Mouse (Mus musculus) neural tube, embryonic 14.5 days (tissue): ENCODE data around the gene Grifin. TPM values are rescaled to one million over a fixed set of nuclear protein-coding genes. Genes with fewer than 3 reads are reported as not detected.

Experiments
- ATAC-seq: fragments of 200-750 bp; cut with Nextera tagmentation; 2 replicates; pipeline ENCODE4 v1.8.0; 2017; ENCODE audit warnings: low read depth, mild to moderate bottlenecking, moderate TSS enrichment, moderate library complexity
- H3K27ac ChIP-seq: fragments of 300-500 bp; sonication (generic); 2 replicates; pipeline ENCODE4 v1.5.1; 2014; ENCODE audit warnings: low read depth, mild to moderate bottlenecking, control low read depth, low read length, moderate library complexity, mixed read lengths
- H3K27me3 ChIP-seq: fragments of 300-500 bp; sonication (generic); 2 replicates; pipeline ENCODE4 v1.6.1; 2014; ENCODE audit warnings: low read length; ENCODE audit not compliant: control insufficient read depth, insufficient read depth
- H3K36me3 ChIP-seq: fragments of 300-500 bp; sonication (generic); 2 replicates; pipeline ENCODE4 v1.6.1; 2014; ENCODE audit warnings: low read length, mixed read lengths; ENCODE audit not compliant: control insufficient read depth, insufficient read depth
- H3K4me1 ChIP-seq: fragments of 300-500 bp; sonication (generic); 2 replicates; pipeline ENCODE4 v1.6.1; 2014; ENCODE audit warnings: low read length; ENCODE audit not compliant: control insufficient read depth, insufficient read depth
- H3K4me2 ChIP-seq: fragments of 300-500 bp; sonication (generic); 2 replicates; pipeline ENCODE4 v1.6.1; 2014; ENCODE audit warnings: mild to moderate bottlenecking, low read depth, low read length, control low read depth
- H3K4me3 ChIP-seq: fragments of 300-500 bp; sonication (generic); 2 replicates; pipeline ENCODE4 v1.5.1; 2014; ENCODE audit warnings: low read depth, low read length, control low read depth, mixed read lengths
- H3K9ac ChIP-seq: fragments of 300-500 bp; sonication (generic); replicated peaks from 2 replicates; pipeline ENCODE4 v1.6.1; 2014; ENCODE audit warnings: low read depth, mild to moderate bottlenecking, control low read depth, low read length, mixed read lengths
- H3K9me3 ChIP-seq: fragments of 300-500 bp; sonication (generic); 2 replicates; pipeline ENCODE4 v1.6.1; 2016; ENCODE audit warnings: low read length; ENCODE audit not compliant: control insufficient read depth
- WGBS: fragments of 180-500 bp; shearing (Covaris S2); extraction: QIAGEN DNeasy Blood & Tissue Kit; methylation state at CpG from one replicate; pipeline ENCODE4 v1.1.7; 2014; 5-methylcytosine and 5-hydroxymethylcytosine counted together
- polyA plus RNA-seq: library from polyadenylated mRNA; unstranded; fragments of >200 nt; fragmentation: Nextera tagmentation; extraction: Ambion mirVana; gene quantifications from 2 replicates; pipeline ENCODE4 v1.2.1, GENCODE M21; 2014

Grifin gene
- not detected in 2 replicates for polyA plus RNA-seq

DNA sequence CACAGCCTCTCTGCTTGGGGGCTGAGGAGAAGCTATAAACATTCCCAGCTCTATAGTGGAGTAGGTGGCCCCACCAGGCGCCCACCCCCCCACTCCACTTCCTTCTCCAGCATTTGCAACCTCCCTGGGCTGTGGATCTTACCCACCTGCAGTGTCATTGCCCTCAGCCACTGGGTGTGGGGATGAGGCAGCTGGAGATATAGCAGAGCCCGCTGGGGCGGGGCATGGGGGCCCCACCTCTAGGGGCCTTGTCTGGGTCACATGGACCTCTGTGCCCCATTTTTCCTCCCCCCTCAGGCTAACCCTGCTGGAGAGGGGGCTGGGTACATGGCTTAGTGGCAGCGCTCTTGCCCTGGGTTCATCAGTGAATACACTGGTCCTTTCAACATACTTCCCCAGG is at the start of gene Grifin:
TSS of gene Grifin (minus strand) at position 176 of the 400 bp plus-strand sequence.
- ATAC-seq = no peak
- H3K9me3 ChIP-seq = no peaks in the 10 kb centered on the region
- no peaks in the 10 kb centered on the region for H3K27me3 ChIP-seq
- H3K4me3 ChIP-seq = no peak within 1 kb of the TSS
- 67% methylated on average over 4 of the region's 4 CpGs for WGBS
- H3K9ac ChIP-seq = no peak within 1 kb of the TSS
- H3K36me3 ChIP-seq = no peaks in the 10 kb centered on the region
- H3K4me1 ChIP-seq = peaks cover 3% of the 10 kb centered on the region; the same call in 1 of the 2 replicates
- H3K27ac ChIP-seq = no peak within 1 kb of the TSS; the same call in 1 of the 2 replicates
- no peak within 1 kb of the TSS for H3K4me2 ChIP-seq

DNA sequence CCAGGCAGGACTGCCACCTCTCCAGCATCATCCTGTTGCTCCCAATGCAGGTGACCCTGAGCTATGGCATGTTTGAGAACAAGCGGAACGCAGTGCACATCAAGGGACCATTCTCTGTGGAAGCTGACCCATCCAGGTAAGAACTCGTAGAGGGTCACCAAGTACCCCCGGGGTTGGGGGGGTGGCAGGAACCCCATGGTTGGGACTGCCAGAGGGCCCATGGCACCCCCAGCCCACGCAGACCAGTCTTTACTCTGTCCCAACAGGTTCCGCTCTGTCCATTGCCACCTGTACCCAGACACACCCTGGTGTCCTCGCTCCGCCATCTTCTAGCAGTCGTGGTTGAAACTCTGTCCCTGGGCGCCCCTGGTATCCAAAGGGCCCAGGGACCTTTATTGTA is 49.3 kb upstream of the Grifin start:
- H3K9me3 ChIP-seq = no peaks in the 10 kb centered on the region
- H3K4me3 ChIP-seq = no peak overlapping the region
- H3K4me2 ChIP-seq = no peak overlapping the region
- WGBS = 97% methylated on average over 10 of the region's 10 CpGs
- H3K27me3 ChIP-seq = no peaks in the 10 kb centered on the region
- no peak for ATAC-seq
- peaks cover 24% of the 10 kb centered on the region for H3K4me1 ChIP-seq
- peaks cover 9% of the 10 kb centered on the region for H3K36me3 ChIP-seq
- no peak overlapping the region for H3K27ac ChIP-seq
- no peak overlapping the region for H3K9ac ChIP-seq

DNA sequence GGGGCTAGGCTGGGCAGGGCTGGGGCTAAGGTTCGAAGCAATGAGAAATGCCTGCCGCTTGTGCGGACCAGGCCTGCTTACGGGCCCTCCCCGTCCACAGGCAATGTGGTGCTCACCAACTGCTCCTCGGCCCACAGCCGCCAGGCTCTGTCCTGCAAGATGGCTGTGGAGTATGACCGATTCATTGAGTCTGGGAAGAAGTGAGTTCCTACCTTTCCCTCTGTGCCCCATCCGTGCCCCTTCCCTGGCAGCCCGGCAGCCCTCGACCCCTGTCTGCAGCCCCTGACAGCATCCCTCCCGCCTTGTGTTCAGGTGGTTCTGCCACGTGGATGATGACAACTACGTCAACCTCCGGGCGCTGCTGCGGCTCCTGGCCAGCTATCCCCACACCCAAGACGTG is 47.3 kb upstream of the Grifin start:
- H3K36me3 ChIP-seq = peaks cover 9% of the 10 kb centered on the region
- 0 out of 2 replicates have a peak overlapping the region, but pooled peaks have one; percentile 53 for H3K9ac ChIP-seq
- H3K4me3 ChIP-seq = peak overlapping the region; percentile 10; the same call in 1 of the 2 replicates
- no peaks in the 10 kb centered on the region for H3K9me3 ChIP-seq
- H3K27me3 ChIP-seq = no peaks in the 10 kb centered on the region; the same call in 1 of the 2 replicates
- WGBS = 19% methylated on average over 18 of the region's 18 CpGs
- no peak overlapping the region for H3K27ac ChIP-seq
- peaks cover 29% of the 10 kb centered on the region for H3K4me1 ChIP-seq
- no peak for ATAC-seq
- H3K4me2 ChIP-seq = peak overlapping the region; percentile 85

DNA sequence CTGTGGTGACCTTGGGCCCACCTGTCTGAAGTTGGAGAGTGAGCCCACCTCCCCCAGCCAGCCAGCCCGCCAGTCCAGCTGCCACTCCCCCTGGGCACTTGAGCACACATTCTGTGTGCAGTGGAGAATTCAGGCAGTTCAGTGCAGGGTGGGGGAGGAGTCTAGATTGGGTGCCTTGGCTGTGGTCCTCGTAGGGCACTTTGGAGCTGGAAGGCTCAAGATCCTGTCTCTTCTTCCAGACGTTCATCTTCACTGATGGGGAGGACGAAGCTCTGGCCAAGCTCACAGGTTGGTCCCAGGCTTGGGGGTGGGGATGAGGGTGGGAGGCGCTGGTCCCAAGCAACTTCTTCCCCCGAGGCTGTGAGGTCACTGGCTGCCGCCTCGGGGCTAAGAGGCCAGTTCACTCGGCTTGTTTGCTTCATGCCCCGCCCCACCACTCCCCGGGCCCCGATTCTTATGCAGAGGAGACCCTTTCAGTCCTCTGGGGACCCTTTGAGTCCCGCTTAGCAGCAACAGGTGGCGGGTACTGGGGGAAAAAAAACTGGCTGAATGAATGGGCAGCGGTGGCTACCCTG is 46.8 kb upstream of the Grifin start:
- Histone ChIP-seq H3K27me3 (no peaks in the 10 kb centered on the region; the same call in 1 of the 2 replicates), H3K27ac (peak overlapping the region; percentile 86), H3K4me1 (peaks cover 34% of the 10 kb centered on the region), H3K4me2 (peak overlapping the region; percentile 85), H3K36me3 (peaks cover 9% of the 10 kb centered on the region), H3K9ac (peak overlapping the region; percentile 53; the same call in 1 of the 2 replicates), H3K4me3 (peak overlapping the region; percentile 45; the same call in 1 of the 2 replicates), H3K9me3 (no peaks in the 10 kb centered on the region)
- WGBS = 7% methylated on average over 15 of the region's 15 CpGs
- no peak for ATAC-seq

DNA sequence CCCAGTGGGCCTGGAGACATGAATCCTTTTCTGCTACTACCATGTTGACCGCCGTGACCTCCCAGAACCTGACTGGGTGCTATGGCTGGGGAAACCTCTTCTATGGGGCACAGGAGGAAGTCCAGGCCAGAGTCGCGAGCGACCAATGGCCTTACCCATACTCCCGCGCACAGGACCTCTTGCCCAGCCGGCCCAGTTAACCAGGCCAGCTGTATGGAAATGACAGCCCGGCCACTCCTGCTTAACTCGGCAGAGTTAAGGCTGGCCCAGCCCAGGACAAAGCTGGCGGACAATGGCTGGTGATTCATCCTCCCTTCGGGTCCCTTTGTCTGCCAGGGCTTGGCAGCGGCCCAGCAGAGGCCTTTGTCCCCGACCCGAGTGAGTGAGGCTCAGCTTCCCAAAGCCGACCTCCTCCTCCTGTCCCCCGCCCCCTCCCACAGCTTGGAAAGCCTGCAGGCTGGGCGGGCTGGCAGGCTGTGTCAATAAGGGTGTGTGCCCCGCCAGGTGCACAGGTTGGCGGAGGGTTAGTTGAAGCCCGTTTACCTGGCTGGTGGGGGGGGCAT is 46.2 kb upstream of the Grifin start:
- Histone ChIP-seq H3K9me3 (no peaks in the 10 kb centered on the region), H3K4me1 (peaks cover 40% of the 10 kb centered on the region), H3K27ac (peak overlapping the region; percentile 86), H3K27me3 (peaks cover 3% of the 10 kb centered on the region; the same call in 1 of the 2 replicates), H3K9ac (peak overlapping the region; percentile 53), H3K4me3 (peak overlapping the region; percentile 45), H3K36me3 (peaks cover 9% of the 10 kb centered on the region), H3K4me2 (peak overlapping the region; percentile 85)
- ATAC-seq = peak; percentile 33
- WGBS = 5% methylated on average over 20 of the region's 21 CpGs

DNA sequence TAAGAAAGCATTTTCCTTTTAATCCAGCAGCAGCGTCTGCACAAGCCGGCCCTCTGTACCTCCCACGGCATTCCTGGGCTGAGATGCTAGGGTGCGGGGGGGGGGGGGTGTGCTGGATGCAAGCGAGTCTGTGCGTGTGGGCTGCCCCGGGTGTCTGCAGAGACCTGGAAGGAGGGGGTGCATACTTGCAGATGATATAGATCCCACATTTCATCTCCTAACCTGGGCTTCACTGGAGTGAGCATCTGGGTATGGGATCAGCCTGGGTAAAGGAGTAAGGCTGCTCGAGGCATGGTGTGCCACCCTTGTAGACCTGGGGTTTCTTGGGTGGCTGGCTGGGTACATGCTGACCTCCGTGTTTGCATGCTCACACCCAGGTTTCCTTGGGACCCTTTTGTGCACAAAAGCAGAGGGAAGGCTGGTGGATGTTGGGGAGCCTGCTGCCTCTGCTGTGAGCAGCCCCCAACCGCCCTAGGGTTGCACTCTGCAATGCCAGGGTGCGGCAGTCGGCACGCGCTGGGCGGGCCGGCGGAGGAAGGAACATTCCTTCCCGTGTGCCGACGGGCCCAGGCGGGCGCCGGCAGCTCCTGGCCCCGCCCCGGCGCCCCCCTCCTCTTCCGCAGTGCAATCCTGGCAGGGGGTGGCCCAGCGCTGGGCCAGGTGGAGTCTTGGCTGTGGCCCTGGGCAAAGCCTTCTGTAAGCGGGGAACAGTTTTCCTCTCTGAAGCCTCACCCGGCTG is 45.6 kb upstream of the Grifin start:
- peak overlapping the region; percentile 45 for H3K4me3 ChIP-seq
- no peaks in the 10 kb centered on the region for H3K9me3 ChIP-seq
- peaks cover 9% of the 10 kb centered on the region; the same call in 1 of the 2 replicates for H3K36me3 ChIP-seq
- peaks cover 3% of the 10 kb centered on the region; the same call in 1 of the 2 replicates for H3K27me3 ChIP-seq
- H3K4me2 ChIP-seq = peak overlapping the region; percentile 85
- peaks cover 41% of the 10 kb centered on the region for H3K4me1 ChIP-seq
- peak overlapping the region; percentile 86 for H3K27ac ChIP-seq
- H3K9ac ChIP-seq = peak overlapping the region; percentile 53
- WGBS = 1% methylated on average over 29 of the region's 30 CpGs
- no peak for ATAC-seq

DNA sequence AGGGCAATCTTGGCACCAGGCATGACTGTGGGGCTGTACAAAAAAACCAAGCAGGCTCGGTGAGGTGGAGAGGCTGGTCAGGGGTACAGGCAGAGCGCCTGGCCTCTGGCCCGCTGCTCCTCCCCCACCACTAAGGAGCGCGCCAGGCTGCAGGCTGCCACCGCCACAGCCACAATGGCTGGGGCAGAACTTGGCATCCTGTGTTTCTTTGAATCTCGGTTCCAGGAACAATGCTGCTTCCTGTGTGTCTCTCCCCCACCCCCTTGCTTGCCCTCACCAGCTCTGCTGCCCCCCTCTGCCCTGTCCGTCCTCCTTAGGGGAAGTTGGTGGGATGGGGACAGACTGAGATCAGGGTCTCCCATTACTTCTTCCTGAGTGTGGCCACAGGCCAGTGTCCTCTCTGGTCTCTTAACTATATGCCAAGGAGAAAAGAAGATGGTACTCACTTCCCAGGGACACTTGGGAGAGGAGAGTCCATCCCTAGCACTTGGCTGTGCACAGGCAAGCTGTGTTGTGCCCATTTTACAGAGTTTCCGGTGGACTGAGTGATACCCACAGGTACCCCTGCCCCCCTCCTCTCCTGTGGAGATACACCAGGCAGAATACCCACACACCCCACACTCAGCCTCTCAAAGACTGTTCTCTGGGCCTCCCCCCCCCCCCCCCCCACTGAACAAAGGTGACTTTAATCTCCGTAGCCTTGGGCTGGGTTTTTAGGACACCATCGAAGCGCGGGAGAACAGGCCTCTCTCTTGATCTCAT is 44.8 kb upstream of the Grifin start:
- 4% methylated on average over 12 of the region's 13 CpGs for WGBS
- peak overlapping the region; percentile 25; the same call in 1 of the 2 replicates for H3K9ac ChIP-seq
- peak overlapping the region; percentile 86 for H3K27ac ChIP-seq
- peaks cover 3% of the 10 kb centered on the region; the same call in 1 of the 2 replicates for H3K27me3 ChIP-seq
- 0 out of 2 replicates have a peak, but pooled peaks have one; percentile 10 for ATAC-seq
- H3K4me2 ChIP-seq = peak overlapping the region; percentile 85
- peaks cover 41% of the 10 kb centered on the region for H3K4me1 ChIP-seq
- H3K4me3 ChIP-seq = peak overlapping the region; percentile 45
- H3K36me3 ChIP-seq = peaks cover 9% of the 10 kb centered on the region; the same call in 1 of the 2 replicates
- H3K9me3 ChIP-seq = no peaks in the 10 kb centered on the region

DNA sequence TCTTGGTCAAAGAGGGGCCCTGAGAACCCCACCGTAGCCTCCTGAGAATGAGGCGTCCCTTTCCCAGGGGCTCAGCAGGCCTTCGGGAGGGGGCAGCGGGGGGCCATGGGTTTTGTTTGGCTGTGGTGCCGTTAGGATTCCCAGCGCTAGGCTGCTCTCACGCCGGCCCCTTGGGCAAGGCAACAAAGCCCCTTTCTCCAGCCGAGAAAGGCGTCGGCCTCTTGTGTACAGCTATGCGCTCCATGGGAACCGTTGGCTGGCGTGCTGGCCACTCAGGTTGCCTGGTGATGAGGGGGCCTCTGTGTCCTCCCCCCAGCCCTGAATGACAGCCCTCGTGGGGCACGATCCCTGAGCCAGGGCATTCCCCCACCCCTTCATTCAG is 43.8 kb upstream of the Grifin start:
- Histone ChIP-seq H3K4me3 (peak overlapping the region; percentile 45), H3K9ac (peak overlapping the region; percentile 2; the same call in 1 of the 2 replicates), H3K36me3 (0 out of 2 replicates have a peak, but pooled peaks cover 1% of the 10 kb centered on the region), H3K4me2 (peak overlapping the region; percentile 85), H3K27ac (peak overlapping the region; percentile 40), H3K4me1 (peaks cover 41% of the 10 kb centered on the region), H3K9me3 (no peaks in the 10 kb centered on the region), H3K27me3 (peaks cover 3% of the 10 kb centered on the region; the same call in 1 of the 2 replicates)
- 2% methylated on average over 16 of the region's 16 CpGs for WGBS
- ATAC-seq = peak; percentile 44; the same call in 1 of the 2 replicates
